Mouse (Mus musculus) spleen, adult 2 months (tissue): ENCODE results near the gene Bmp10.

Experiments
- CTCF ChIP-seq: fragments of 200-500 bp; IDR thresholded peaks from 2 replicates; pipeline ENCODE4 v1.5.1; 2011; ENCODE audit warnings: mild to moderate bottlenecking, inconsistent platforms; ENCODE audit not compliant: insufficient read depth, insufficient read length, insufficient replicate concordance; ENCODE audit errors: extremely low read depth
- POLR2A ChIP-seq: fragments of 200-500 bp; IDR thresholded peaks from 2 replicates; pipeline ENCODE4 v1.6.1; 2011; ENCODE audit warnings: low read depth, low read length, inconsistent platforms

DNA sequence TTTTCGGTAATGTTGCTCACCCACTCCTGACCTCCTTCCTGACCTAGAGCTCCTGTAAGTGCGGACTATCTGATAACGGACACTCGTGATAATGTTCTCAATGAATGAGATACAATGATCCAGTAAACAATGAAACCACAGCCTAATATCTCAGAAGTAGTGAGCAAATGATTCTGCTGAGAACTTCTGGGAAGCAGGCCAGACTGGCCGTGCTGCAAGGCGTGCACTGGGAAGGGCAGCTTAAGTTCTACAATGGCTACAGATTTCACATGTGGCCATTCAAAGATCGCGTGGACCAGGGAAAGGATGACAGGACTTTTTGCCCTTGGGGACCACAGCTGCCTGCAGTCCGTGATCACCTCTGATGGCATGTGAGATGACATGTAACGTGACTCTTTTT is 39.6 kb downstream of the Bmp10 start:
- TF ChIP-seq CTCF (no peak), POLR2A (no peak)
